Mouse (Mus musculus): Measurements from ENCODE around the gene Bmp7. TPM values are rescaled to one million over a fixed set of nuclear protein-coding genes. Genes with fewer than 3 reads are reported as not detected.
A peak's percentile ranks its signal among the peaks of the same experiment; 100 is the strongest.

Gene Bmp7
- polyA plus RNA-seq, 2 experiments from 2014 or later, result 11.6 to 18.9 TPM

GRCm38 (mm10) chr2:172940799-172941163 is 660 bp upstream of the Bmp7 start:
- ATAC-seq, result no peak

DNA sequence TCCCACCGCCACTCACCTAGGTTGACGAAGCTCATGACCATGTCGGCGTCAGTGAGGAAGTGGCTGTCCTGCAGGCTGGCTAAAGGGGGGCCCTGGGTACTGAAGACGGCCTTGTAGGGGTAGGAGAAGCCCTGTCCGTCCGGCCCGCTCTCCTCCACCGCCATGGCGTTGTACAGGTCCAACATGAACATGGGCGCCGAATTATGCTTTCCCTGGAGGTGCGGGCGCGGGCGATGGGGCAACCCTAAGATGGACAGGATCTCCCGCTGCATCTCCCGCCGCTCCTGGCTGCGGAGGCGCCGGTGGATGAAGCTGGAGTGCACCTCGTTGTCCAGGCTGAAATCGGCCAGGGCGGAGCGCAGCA is 500 bp downstream of the Bmp7 start:
- no peak for ATAC-seq

- ATAC-seq, result peak; percentile 17
These were observed 1.1 kb downstream of the Bmp7 start for GRCm38 (mm10) chr2:172938761-172939638.

- peak; percentile 76 for ATAC-seq
These were observed 2.6 kb downstream of the Bmp7 start for GRCm38 (mm10) chr2:172937326-172938190.

DNA sequence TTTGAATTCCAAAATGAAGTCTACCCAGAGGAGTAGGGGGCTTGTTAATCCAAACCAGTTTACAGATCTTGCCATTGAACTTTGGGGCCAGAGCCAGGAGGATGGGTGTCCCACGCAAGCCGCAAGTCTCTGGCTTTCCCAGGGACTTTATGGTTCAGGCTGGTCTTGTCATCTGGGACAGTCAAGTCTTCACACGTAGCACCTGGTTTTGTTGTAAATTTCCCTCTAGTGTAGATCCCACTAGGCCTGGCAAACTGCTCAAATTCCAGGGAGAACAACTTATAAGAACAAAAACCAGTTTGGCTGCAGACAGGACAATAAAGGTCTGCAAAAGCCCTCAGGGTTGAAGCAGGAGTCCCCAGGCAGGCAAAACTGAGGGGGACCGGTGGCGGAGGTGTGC is 3.3 kb downstream of the Bmp7 start:
- ATAC-seq, result no peak

DNA sequence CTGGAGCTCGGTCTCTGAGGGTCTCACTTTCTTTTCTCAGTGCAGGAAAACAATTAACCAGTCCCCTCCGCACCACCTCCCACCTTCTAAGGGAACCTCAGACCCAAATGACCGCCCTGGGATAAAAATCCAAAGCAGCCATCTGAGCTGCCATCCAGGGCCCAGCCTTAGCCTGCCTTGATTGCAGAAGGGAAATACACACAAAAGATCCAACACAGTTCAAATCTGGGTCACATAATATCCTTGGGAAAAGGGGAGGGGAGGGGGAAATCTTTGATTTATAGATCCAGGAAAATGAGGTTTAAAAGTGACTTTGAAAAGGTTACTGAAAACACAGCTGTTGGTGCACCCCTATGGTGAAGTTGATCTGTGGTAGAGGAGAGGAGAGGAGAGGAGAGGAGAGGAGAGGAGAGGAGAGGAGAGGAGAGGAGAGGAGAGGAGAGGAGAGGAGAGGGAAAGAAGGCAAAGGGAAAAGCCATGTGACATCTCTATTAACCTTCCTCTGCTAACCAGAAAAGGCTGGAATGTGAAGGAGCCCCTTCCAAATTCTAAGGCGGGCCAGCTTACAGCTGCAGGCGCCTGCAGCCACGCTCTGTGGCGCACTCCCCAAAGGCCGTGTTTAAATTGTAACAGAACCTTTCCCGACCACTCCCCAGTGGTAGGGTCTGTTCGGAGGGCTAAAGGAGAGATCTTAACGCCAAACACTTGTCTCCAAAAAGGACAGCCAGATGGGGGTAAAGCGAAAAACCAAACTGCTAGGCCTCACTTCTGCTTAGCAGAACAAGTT is 4.2 kb downstream of the Bmp7 start:
- ATAC-seq, result no peak

DNA sequence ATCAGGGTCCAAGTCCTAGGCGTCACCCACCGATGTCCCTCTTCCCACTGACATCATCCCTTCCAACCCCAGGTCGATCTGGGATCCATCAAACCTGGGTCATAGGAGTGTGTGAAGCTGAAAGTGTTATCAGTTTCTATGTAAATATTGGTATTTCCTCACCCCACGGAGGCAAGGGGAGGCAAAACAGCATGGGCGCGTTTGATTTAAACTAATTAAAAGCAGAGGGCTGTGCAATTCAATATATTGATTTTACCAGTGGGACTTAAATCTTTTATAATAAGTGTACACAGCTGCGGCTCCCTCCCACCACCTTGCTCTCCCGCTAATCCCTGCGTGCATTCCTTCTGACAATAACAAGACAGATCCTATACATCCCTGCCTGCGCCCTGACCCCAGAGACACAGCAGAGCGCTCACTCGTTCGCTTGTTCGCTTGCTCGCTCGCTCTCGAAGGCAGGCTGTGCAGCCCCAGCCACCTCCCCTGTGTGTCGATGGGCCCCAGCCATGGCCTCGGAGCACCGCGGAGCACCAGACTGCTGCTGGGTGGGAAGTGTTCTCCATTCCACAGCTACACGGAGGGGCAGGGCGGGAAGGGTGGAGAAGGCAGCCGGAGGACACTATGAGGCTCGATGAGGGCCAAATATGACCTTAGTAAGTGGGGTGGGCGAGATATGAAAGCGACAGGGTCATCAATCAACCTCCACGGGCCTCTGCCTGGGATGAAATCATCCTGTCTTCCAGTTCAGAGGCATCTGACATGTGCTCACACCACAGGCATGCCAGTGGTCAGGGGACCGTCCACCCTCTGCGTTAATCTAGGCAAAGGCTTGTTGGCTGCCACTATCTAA is 5.0 kb downstream of the Bmp7 start:
- no peak for ATAC-seq

GRCm38 (mm10) chr2:172934420-172934788 is 5.7 kb downstream of the Bmp7 start:
- ATAC-seq, result no peak

GRCm38 (mm10) chr2:172933631-172934419 is 6.3 kb downstream of the Bmp7 start:
- ATAC-seq, result peak; percentile 40

DNA sequence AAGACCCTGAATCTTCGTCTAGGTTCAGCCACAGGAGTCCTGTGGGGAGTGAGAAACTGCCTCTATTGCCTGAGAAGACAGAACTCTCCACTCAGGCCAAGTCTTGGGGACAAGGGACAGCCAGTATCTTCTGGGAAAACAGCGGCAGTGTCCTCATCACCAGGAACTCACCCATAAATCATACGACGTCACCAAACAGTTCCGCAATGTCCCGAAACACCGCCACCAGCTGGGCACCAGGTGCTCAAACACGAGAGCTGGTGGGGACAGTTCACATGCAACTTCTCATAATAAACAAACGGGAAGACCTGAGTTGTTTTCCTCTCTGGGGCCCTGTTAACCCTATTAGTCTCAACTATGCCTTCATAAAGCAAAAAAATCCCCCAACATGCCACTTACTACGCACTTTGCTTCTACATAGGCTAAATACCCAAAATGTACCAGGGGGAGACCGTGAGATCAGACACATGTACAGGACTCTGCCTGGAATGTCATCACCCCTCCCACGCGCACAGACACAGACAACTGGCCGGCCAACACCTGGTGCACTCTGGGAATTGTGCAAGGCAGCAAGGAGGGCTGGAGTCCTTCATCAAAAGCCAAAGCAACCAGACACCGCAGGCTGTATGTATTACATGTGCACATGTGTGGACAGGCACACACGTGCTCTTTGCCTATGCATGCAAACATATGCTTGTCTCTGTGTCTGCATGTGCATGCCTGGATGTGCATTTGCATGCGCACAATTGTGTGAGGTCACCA is 8.8 kb downstream of the Bmp7 start:
- ATAC-seq, result no peak

- no peak for ATAC-seq
These were observed 10.2 kb downstream of the Bmp7 start for GRCm38 (mm10) chr2:172929905-172930436.

GRCm38 (mm10) chr2:172927643-172928042 is 12.5 kb downstream of the Bmp7 start:
- ATAC-seq, result peak; percentile 83

GRCm38 (mm10) chr2:172926311-172926710 is 13.8 kb downstream of the Bmp7 start:
- peak; percentile 82 for ATAC-seq

DNA sequence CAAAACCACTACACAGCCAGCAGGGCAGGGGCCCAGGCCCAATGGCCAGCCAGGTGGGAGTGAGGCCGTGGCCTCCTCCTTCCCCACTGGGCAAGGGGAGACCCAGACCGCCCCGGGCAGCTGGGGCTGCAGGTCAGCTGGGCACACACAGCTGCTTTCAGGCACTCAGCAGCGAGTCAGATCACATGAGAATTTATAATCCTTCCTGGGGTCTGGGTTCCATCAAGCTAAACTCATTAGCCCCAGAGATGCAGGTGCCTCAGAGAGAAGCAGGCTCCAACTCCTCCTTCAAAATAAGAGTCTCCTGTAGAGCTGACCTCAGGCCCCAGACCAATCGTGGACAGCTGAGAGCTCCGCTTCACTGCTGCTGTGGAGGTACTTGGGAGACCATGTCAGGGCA is 15.2 kb downstream of the Bmp7 start:
- ATAC-seq, result no peak

GRCm38 (mm10) chr2:172923198-172923597 is 16.9 kb downstream of the Bmp7 start:
- ATAC-seq, result no peak

- no peak for ATAC-seq
These were observed 17.5 kb downstream of the Bmp7 start for GRCm38 (mm10) chr2:172922597-172922996.

GRCm38 (mm10) chr2:172914018-172914417 is 26.1 kb downstream of the Bmp7 start:
- ATAC-seq, result peak; percentile 76

DNA sequence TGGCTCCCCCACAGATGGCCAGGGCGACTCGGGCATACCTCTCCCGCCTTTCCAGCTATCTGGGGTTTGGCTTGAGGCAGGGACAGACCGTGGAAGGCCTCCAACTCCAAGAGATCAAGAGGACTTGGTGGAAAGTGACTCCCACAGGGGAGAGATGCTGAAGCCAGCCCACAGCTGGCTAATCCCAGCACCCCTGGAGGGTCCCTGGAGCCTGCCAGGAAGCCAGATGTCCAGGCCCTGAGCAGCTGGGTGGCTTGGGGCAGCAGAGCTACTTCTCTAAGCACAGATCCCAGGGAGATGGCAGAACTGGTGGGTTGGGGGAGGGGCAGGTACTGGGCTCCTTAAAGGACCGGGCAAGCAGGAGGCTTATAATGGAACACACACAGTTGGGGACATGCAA is 28.4 kb downstream of the Bmp7 start:
- ATAC-seq, result no peak

GRCm38 (mm10) chr2:172911157-172911556 is 29.0 kb downstream of the Bmp7 start:
- no peak for ATAC-seq

DNA sequence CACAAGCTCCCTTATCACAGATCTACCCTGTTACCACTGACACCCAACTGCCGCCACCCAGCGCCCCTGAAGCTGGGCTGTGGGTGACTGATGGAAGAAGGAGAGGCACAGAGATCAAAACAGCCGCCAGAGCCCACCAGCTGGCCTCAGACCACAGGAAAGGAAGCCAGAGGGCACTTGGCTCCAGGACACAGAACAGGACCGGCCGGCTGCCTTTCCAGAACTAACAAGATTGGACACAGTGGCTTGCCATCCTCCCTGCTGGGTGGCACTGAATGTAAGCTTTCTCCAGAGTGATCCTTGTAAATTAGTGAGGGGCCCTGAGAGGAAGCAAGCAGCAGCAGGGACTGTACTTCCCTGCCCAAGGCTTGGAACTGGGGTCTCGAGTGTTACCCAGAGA is 30.7 kb downstream of the Bmp7 start:
- ATAC-seq, result no peak

All from CD4-positive, CD25-positive, alpha-beta regulatory T cell, adult 4 months (primary cell).